Mouse (Mus musculus) liver, embryonic 16.5 days (tissue): ENCODE results near the gene Gm45902. TPM values are rescaled to one million over a fixed set of nuclear protein-coding genes. Genes with fewer than 3 reads are reported as not detected.

Experiments
- polyA plus RNA-seq: library from polyadenylated mRNA; unstranded; fragments of >200 nt; fragmentation: Nextera tagmentation; extraction: Ambion mirVana; gene quantifications from 2 replicates; pipeline ENCODE4 v1.2.1, GENCODE M21; 2015

Gm45902 gene
- polyA plus RNA-seq, 1 experiment from 2014 or later: 1.4 TPM

Other genes with a start within 250 kb of the Gm45902 start
- gene Nmt2, start 228.6 kb downstream of the Gm45902 start, polyA plus RNA-seq: 12.0 and 13.8 TPM in 2 replicates
- gene Rpp38, start 180.1 kb downstream of the Gm45902 start, polyA plus RNA-seq: 7.3 and 7.4 TPM in 2 replicates
- 0.32 and 0.40 TPM in 2 replicates for gene Acbd7, start 176.6 kb downstream of the Gm45902 start, polyA plus RNA-seq
- not detected in 2 replicates for gene Olah, start 115.6 kb downstream of the Gm45902 start, polyA plus RNA-seq
- not detected in 2 replicates for gene Meig1, start 90.1 kb downstream of the Gm45902 start, polyA plus RNA-seq
- gene Dclre1c, start 88.7 kb downstream of the Gm45902 start, polyA plus RNA-seq: 3.9 and 4.2 TPM in 2 replicates
- gene Suv39h2, start 37.8 kb downstream of the Gm45902 start, polyA plus RNA-seq: 3.7 and 4.0 TPM in 2 replicates
- gene Hspa14, start within 50 bp of the Gm45902 start, polyA plus RNA-seq: 51.4 and 58.6 TPM in 2 replicates
- 0.09 and 0.11 TPM in 2 replicates for gene Cdnf, start 240 bp upstream of the Gm45902 start, polyA plus RNA-seq
- 25.0 and 25.6 TPM in 2 replicates for gene Fam107b, start 57.7 kb upstream of the Gm45902 start, polyA plus RNA-seq